Mouse (Mus musculus) kidney, postnatal 0 days (tissue): ENCODE results near the gene Vstm2l. TPM values are rescaled to one million over a fixed set of nuclear protein-coding genes. Genes with fewer than 3 reads are reported as not detected.
A peak's percentile ranks its signal among the peaks of the same experiment; 100 is the strongest.

Experiments used
- ATAC-seq: fragments of 200-750 bp; cut with Nextera tagmentation; replicated peaks from 2 replicates; pipeline ENCODE4 v1.8.0; 2017; ENCODE audit warnings: low read depth, moderate number of reproducible peaks, moderate TSS enrichment, moderate library complexity; ENCODE audit not compliant: low FRiP score
- DNase-seq: peaks from one replicate; pipeline ENCODE4 v3.0.0-alpha.2; 2016; ENCODE audit warnings: low spot score
- H3K27ac ChIP-seq: fragments of 300-500 bp; sonication (generic); 2 replicates; pipeline ENCODE4 v1.5.1; 2014; ENCODE audit warnings: mild to moderate bottlenecking
- H3K27me3 ChIP-seq: fragments of 300-500 bp; sonication (generic); 2 replicates; pipeline ENCODE4 v1.6.1; 2014; ENCODE audit warnings: low read length, mixed read lengths; ENCODE audit not compliant: insufficient read depth
- H3K36me3 ChIP-seq: fragments of 300-500 bp; sonication (generic); 2 replicates; pipeline ENCODE4 v1.6.1; 2014; ENCODE audit warnings: low read length, mixed read lengths; ENCODE audit not compliant: insufficient read depth
- H3K4me1 ChIP-seq: fragments of 300-500 bp; sonication (generic); replicated peaks from 2 replicates; pipeline ENCODE4 v1.6.1; 2014; ENCODE audit warnings: antibody characterized with exemption, low read length, mixed read lengths; ENCODE audit not compliant: insufficient read depth
- H3K4me2 ChIP-seq: fragments of 300-500 bp; sonication (generic); 2 replicates; pipeline ENCODE4 v1.6.1; 2014; ENCODE audit warnings: mild to moderate bottlenecking, low read length, moderate library complexity, mixed read lengths
- H3K4me3 ChIP-seq: fragments of 300-500 bp; sonication (generic); replicated peaks from 2 replicates; pipeline ENCODE4 v1.5.1; 2014; ENCODE audit warnings: low read depth, low read length
- H3K9ac ChIP-seq: fragments of 300-500 bp; sonication (generic); 2 replicates; pipeline ENCODE4 v1.6.1; 2014; ENCODE audit warnings: low read depth, low read length
- H3K9me3 ChIP-seq: fragments of 300-500 bp; sonication (generic); replicated peaks from 2 replicates; pipeline ENCODE4 v1.6.1; 2016; ENCODE audit warnings: low read length, inconsistent platforms, mixed read lengths
- CTCF ChIP-seq: IDR thresholded peaks from 2 replicates; pipeline ENCODE4 v1.5.1; 2016; ENCODE audit warnings: antibody characterized with exemption, low read depth, mild to moderate bottlenecking, moderate library complexity
- WGBS: fragments of 180-500 bp; shearing (Covaris S2); extraction: QIAGEN DNeasy Blood & Tissue Kit; methylation state at CpG from one replicate; pipeline ENCODE4 v1.1.7; 2014; 5-methylcytosine and 5-hydroxymethylcytosine counted together
- polyA plus RNA-seq: library from polyadenylated mRNA; unstranded; fragments of >200 nt; fragmentation: Nextera tagmentation; extraction: Ambion mirVana; gene quantifications from 2 replicates; pipeline ENCODE4 v1.2.1, GENCODE M21; 2015

The Vstm2l gene
- polyA plus RNA-seq, 1 experiment from 2014 or later: 0.38 TPM

GRCm38 (mm10) chr2:157936676-157937075, 22.2 kb downstream of the Vstm2l start:
- no peak overlapping the region for H3K4me2 ChIP-seq
- no peak overlapping the region for H3K9ac ChIP-seq
- peaks cover 7% of the 10 kb centered on the region for H3K4me1 ChIP-seq
- DNase-seq (no peak), ATAC-seq (no peak)
- no peak overlapping the region for H3K4me3 ChIP-seq
- no peak overlapping the region for H3K27ac ChIP-seq
- peaks cover 8% of the 10 kb centered on the region; the same call in 1 of the 2 replicates for H3K27me3 ChIP-seq
- TF ChIP-seq CTCF: peak; percentile 8; the same call in 1 of the 2 replicates
- 85% methylated on average over 4 of the region's 4 CpGs for WGBS
- no peaks in the 10 kb centered on the region for H3K36me3 ChIP-seq
- H3K9me3 ChIP-seq: no peaks in the 10 kb centered on the region

GRCm38 (mm10) chr2:157940586-157941185, 26.2 kb downstream of the Vstm2l start:
- H3K27me3 ChIP-seq: peaks cover 8% of the 10 kb centered on the region; the same call in 1 of the 2 replicates
- 4% methylated on average over 18 of the region's 18 CpGs for WGBS
- ATAC-seq: no peak
- no peak for DNase-seq
- no peaks in the 10 kb centered on the region for H3K36me3 ChIP-seq
- H3K4me1 ChIP-seq: peaks cover 15% of the 10 kb centered on the region
- no peak overlapping the region for H3K9ac ChIP-seq
- peak overlapping the region; percentile 1; the same call in 1 of the 2 replicates for H3K4me3 ChIP-seq
- no peaks in the 10 kb centered on the region for H3K9me3 ChIP-seq
- no peak for TF ChIP-seq CTCF
- no peak overlapping the region for H3K27ac ChIP-seq
- peak overlapping the region; percentile 31 for H3K4me2 ChIP-seq

GRCm38 (mm10) chr2:157943514-157944155, 29.2 kb downstream of the Vstm2l start:
- peak; percentile 60; the same call in 1 of the 2 replicates for ATAC-seq
- no peak overlapping the region for H3K27ac ChIP-seq
- H3K4me3 ChIP-seq: peak overlapping the region; percentile 36
- DNase-seq: peak; percentile 77
- peak overlapping the region; percentile 49; the same call in 1 of the 2 replicates for H3K9ac ChIP-seq
- peaks cover 15% of the 10 kb centered on the region for H3K4me1 ChIP-seq
- under 1% methylated on average over 35 of the region's 47 CpGs for WGBS
- TF ChIP-seq CTCF: peak; percentile 77
- H3K27me3 ChIP-seq: peaks cover 8% of the 10 kb centered on the region; the same call in 1 of the 2 replicates
- no peaks in the 10 kb centered on the region for H3K9me3 ChIP-seq
- no peaks in the 10 kb centered on the region for H3K36me3 ChIP-seq
- peak overlapping the region; percentile 64 for H3K4me2 ChIP-seq

- Histone ChIP-seq H3K36me3 (no peaks in the 10 kb centered on the region), H3K4me1 (peaks cover 15% of the 10 kb centered on the region), H3K4me3 (peak overlapping the region; percentile 36), H3K27ac (no peak overlapping the region), H3K9me3 (no peaks in the 10 kb centered on the region), H3K4me2 (peak overlapping the region; percentile 64), H3K9ac (peak overlapping the region; percentile 49; the same call in 1 of the 2 replicates), H3K27me3 (peaks cover 8% of the 10 kb centered on the region; the same call in 1 of the 2 replicates)
- DNase-seq (no peak), ATAC-seq (peak; percentile 58)
- WGBS: 12% methylated on average over 33 of the region's 37 CpGs
- TF ChIP-seq CTCF: no peak
Observed at GRCm38 (mm10) chr2:157944156-157944893, 29.9 kb downstream of the Vstm2l start.

GRCm38 (mm10) chr2:157953978-157954377, 39.5 kb downstream of the Vstm2l start:
- DNase-seq: no peak
- Histone ChIP-seq H3K9ac (no peak overlapping the region), H3K4me2 (no peak overlapping the region), H3K27me3 (no peaks in the 10 kb centered on the region), H3K36me3 (no peaks in the 10 kb centered on the region), H3K4me3 (no peak overlapping the region), H3K9me3 (no peaks in the 10 kb centered on the region), H3K27ac (no peak overlapping the region), H3K4me1 (no peaks in the 10 kb centered on the region)
- TF ChIP-seq CTCF: no peak
- 61% methylated on average over 5 of the region's 5 CpGs for WGBS
- no peak for ATAC-seq

- no peaks in the 10 kb centered on the region for H3K9me3 ChIP-seq
- no peaks in the 10 kb centered on the region for H3K36me3 ChIP-seq
- no peak overlapping the region for H3K9ac ChIP-seq
- TF ChIP-seq CTCF: no peak
- H3K4me2 ChIP-seq: no peak overlapping the region
- 1% methylated on average over 2 of the region's 2 CpGs for WGBS
- H3K27ac ChIP-seq: no peak overlapping the region
- ATAC-seq (0 out of 2 replicates have a peak, but pooled peaks have one; percentile 40), DNase-seq (peak; percentile 35)
- H3K4me3 ChIP-seq: no peak overlapping the region
- H3K27me3 ChIP-seq: no peaks in the 10 kb centered on the region
- no peaks in the 10 kb centered on the region for H3K4me1 ChIP-seq
Observed at GRCm38 (mm10) chr2:157957707-157958108, 43.3 kb downstream of the Vstm2l start.
